Mouse (Mus musculus) mesoderm, embryonic 11.5 days (tissue): ENCODE results near the gene Trim75.
"Not testable (repeated sequence)": the region's sequence is repeated elsewhere in the genome, so short reads cannot be mapped to it uniquely, and the experiment has no call there.

Experiments used
- DNase-seq: peaks from one replicate; pipeline ENCODE4 v3.0.0-alpha.2; 2012; ENCODE audit warnings: low read depth, low spot score

The Trim75 gene

GRCm38 (mm10) chr8:64987731-64988130 lies at the start of gene Trim75:
Trim75 (minus strand) TSS chr8:64987831.
- DNase-seq, result no peak

- peak; percentile 70 for DNase-seq
Measured at GRCm38 (mm10) chr8:65037117-65037533, 49.5 kb upstream of the Trim75 start, which contains the start of gene Apela. Apela (minus strand) TSS chr8:65037336.

- no peak for DNase-seq
Measured at GRCm38 (mm10) chr8:65034136-65034535, 46.5 kb upstream of the Trim75 start.

GRCm38 (mm10) chr8:65033056-65033455 lies 45.4 kb upstream of the Trim75 start:
- DNase-seq, result no peak

GRCm38 (mm10) chr8:65032107-65032506 lies 44.5 kb upstream of the Trim75 start:
- DNase-seq, result no peak

GRCm38 (mm10) chr8:65030735-65031485 lies 43.3 kb upstream of the Trim75 start:
- DNase-seq, result no peak

GRCm38 (mm10) chr8:65029776-65030175 lies 42.1 kb upstream of the Trim75 start:
- no peak for DNase-seq

GRCm38 (mm10) chr8:65028959-65029686 lies 41.5 kb upstream of the Trim75 start:
- no peak for DNase-seq

- peak; percentile 61 for DNase-seq
Measured at GRCm38 (mm10) chr8:65022485-65022884, 34.9 kb upstream of the Trim75 start.

- no peak for DNase-seq
Measured at GRCm38 (mm10) chr8:65018423-65018822, 30.8 kb upstream of the Trim75 start, which contains the start of the genes Trim61 and Trim60. Trim61 (minus strand) TSS chr8:65018523. Trim60 (minus strand) TSS chr8:65018584.

GRCm38 (mm10) chr8:65007616-65008015 lies 20.0 kb upstream of the Trim75 start:
- not testable (repeated sequence) for DNase-seq

GRCm38 (mm10) chr8:64998806-64999365 lies 11.3 kb upstream of the Trim75 start:
- DNase-seq, result no peak

GRCm38 (mm10) chr8:64983150-64983897 lies 4.3 kb downstream of the Trim75 start:
- DNase-seq, result no peak

GRCm38 (mm10) chr8:64962836-64963235 lies 24.8 kb downstream of the Trim75 start:
- DNase-seq, result no peak

GRCm38 (mm10) chr8:64959025-64959424 lies 28.6 kb downstream of the Trim75 start:
- DNase-seq, result no peak

GRCm38 (mm10) chr8:64952101-64952500 lies 35.5 kb downstream of the Trim75 start:
- no peak for DNase-seq

GRCm38 (mm10) chr8:64948371-64948770 lies 39.3 kb downstream of the Trim75 start:
- DNase-seq, result no peak

GRCm38 (mm10) chr8:64947698-64948034 lies 40.0 kb downstream of the Trim75 start:
- DNase-seq, result no peak

GRCm38 (mm10) chr8:64946820-64947697 lies 40.6 kb downstream of the Trim75 start, which contains the start of gene Tmem192:
Tmem192 (plus strand) TSS chr8:64947185.
- DNase-seq, result peak; percentile 87

- no peak for DNase-seq
Measured at GRCm38 (mm10) chr8:64946441-64946819, 41.2 kb downstream of the Trim75 start.

GRCm38 (mm10) chr8:64945606-64946005 lies 42.0 kb downstream of the Trim75 start:
- no peak for DNase-seq
